Mouse (Mus musculus): Measurements from ENCODE around the gene Ncf1. TPM values are rescaled to one million over a fixed set of nuclear protein-coding genes. Genes with fewer than 3 reads are reported as not detected.

Ncf1 gene
- polyA plus RNA-seq, 1 experiment from 2014 or later = 3.1 TPM

GRCm38 (mm10) chr5:134251083-134251482, 21.7 kb upstream of the Ncf1 start:
- no peak for ATAC-seq (ENCODE audit: insufficient read depth, low FRiP score, low TSS enrichment)
- Histone ChIP-seq H3K9me3 (ENCODE audit: control insufficient read depth, low read length) (no peaks in the 10 kb centered on the region), H3K9ac (ENCODE audit: low read length) (no peak overlapping the region), H3K27ac (ENCODE audit: low read depth, low read length) (no peak overlapping the region), H3K4me1 (ENCODE audit: control insufficient read depth, insufficient read depth, low read length) (no peaks in the 10 kb centered on the region), H3K4me3 (ENCODE audit: low read depth, low read length) (no peak overlapping the region), H3K4me2 (ENCODE audit: low read depth) (no peak overlapping the region), H3K36me3 (ENCODE audit: control insufficient read depth, insufficient read depth, low read length) (peaks cover 48% of the 10 kb centered on the region), H3K27me3 (ENCODE audit: control insufficient read depth, insufficient read depth, low read length) (no peaks in the 10 kb centered on the region)
- 96% methylated on average over 4 of the region's 4 CpGs for WGBS
- no peak for DNase-seq (ENCODE audit: low spot score)

DNA sequence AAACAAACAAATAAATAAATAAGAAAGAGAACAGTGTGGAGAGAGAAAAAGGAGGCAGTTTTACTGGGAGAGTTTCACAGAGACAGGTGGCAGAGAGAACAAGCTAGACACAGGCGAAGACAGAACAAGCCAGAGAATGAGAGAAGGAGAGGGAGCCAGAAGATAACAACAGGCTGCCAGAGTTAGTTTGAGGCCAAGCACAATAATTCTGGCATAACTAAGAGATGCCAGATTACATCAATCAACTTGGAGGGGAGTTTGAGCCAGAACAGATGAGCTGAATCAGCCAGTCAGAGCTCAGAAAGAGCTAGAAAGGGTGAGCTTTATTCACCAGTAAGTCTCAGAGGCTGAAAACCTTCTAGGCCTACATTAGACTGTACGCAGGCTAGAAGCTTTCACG, 21.2 kb upstream of the Ncf1 start:
- H3K36me3 ChIP-seq (ENCODE audit: control insufficient read depth, insufficient read depth, low read length) = peaks cover 51% of the 10 kb centered on the region
- 89% methylated on average over 3 of the region's 3 CpGs for WGBS

DNA sequence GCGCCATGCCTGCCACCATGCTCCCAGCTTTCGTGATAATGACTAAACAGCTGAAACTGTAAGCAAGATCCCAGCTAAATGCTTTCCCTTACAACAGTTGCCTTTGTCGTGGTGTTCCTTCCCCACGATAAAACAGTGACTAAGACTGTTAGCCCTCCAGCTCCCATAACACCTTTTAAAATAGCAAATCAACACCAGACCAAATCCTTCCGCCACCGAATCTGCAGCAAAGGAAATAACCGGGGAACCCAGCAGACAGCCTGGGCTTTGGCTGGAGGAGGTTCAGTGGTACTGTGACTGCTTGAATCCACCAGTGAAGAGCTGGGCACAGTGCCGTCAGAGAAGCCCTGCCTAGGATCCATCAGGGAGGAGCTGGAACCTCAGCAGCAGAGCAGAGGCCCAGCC, 19.8 kb upstream of the Ncf1 start:
- ATAC-seq (ENCODE audit: insufficient read depth, low FRiP score, low TSS enrichment) (no peak), DNase-seq (ENCODE audit: low spot score) (no peak)
- 94% methylated on average over 8 of the region's 8 CpGs for WGBS
- Histone ChIP-seq H3K4me1 (ENCODE audit: control insufficient read depth, insufficient read depth, low read length) (no peaks in the 10 kb centered on the region), H3K4me2 (ENCODE audit: low read depth) (no peak overlapping the region), H3K4me3 (ENCODE audit: low read depth, low read length) (no peak overlapping the region), H3K9me3 (ENCODE audit: control insufficient read depth, low read length) (no peaks in the 10 kb centered on the region), H3K27ac (ENCODE audit: low read depth, low read length) (no peak overlapping the region), H3K36me3 (ENCODE audit: control insufficient read depth, insufficient read depth, low read length) (peaks cover 51% of the 10 kb centered on the region), H3K27me3 (ENCODE audit: control insufficient read depth, insufficient read depth, low read length) (no peaks in the 10 kb centered on the region), H3K9ac (ENCODE audit: low read length) (no peak overlapping the region)

More for the DNA sequence above, 21.2 kb upstream of the Ncf1 start:
- Histone ChIP-seq H3K9me3 (ENCODE audit: control insufficient read depth, low read length) (no peaks in the 10 kb centered on the region), H3K4me3 (ENCODE audit: low read depth, low read length) (no peak overlapping the region), H3K9ac (ENCODE audit: low read length) (no peak overlapping the region), H3K4me1 (ENCODE audit: control insufficient read depth, insufficient read depth, low read length) (no peaks in the 10 kb centered on the region), H3K27ac (ENCODE audit: low read depth, low read length) (no peak overlapping the region), H3K27me3 (ENCODE audit: control insufficient read depth, insufficient read depth, low read length) (no peaks in the 10 kb centered on the region), H3K4me2 (ENCODE audit: low read depth) (no peak overlapping the region)
- ATAC-seq (ENCODE audit: insufficient read depth, low FRiP score, low TSS enrichment) (no peak), DNase-seq (ENCODE audit: low spot score) (no peak)

DNA sequence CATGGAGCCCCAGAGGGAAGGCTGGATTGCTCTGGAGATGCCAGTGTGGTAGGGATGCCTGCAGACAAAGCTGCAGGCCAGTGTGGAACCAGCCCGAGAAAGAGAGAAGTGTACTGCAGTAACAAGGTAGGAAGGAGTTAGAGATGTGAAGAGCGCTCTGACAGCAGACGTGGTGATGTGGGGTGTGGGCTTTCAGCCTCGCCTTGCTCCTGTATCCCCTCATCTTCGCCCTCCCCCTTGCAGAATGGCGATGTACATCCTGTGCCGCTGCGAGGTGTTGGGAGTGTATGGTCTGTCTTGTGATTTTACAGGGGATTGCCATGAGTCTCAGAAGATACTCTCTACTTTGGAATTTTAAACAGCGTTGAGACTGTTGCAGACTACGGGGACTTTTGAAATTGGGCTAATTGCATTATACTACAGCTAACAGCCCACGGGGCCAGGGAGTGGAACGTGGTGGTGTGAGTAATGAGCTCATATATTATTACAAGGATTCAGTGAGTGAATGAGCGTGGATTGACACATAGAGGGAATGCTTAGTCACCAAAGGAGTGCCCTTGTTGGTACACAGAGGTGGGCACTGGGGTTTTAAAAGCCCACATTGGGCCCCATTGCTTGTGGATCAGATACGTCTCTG, 19.3 kb upstream of the Ncf1 start:
- DNase-seq (ENCODE audit: low spot score) (no peak), ATAC-seq (ENCODE audit: insufficient read depth, low FRiP score, low TSS enrichment) (no peak)
- no peaks in the 10 kb centered on the region for H3K27me3 ChIP-seq (ENCODE audit: control insufficient read depth, insufficient read depth, low read length)
- peaks cover 56% of the 10 kb centered on the region for H3K36me3 ChIP-seq (ENCODE audit: control insufficient read depth, insufficient read depth, low read length)
- H3K9me3 ChIP-seq (ENCODE audit: control insufficient read depth, low read length) = no peaks in the 10 kb centered on the region
- 95% methylated on average over 14 of the region's 14 CpGs for WGBS
- no peak overlapping the region for H3K27ac ChIP-seq (ENCODE audit: low read depth, low read length)
- H3K4me3 ChIP-seq (ENCODE audit: low read depth, low read length) = no peak overlapping the region
- no peak overlapping the region for H3K9ac ChIP-seq (ENCODE audit: low read length)
- no peak overlapping the region for H3K4me2 ChIP-seq (ENCODE audit: low read depth)
- no peaks in the 10 kb centered on the region for H3K4me1 ChIP-seq (ENCODE audit: control insufficient read depth, insufficient read depth, low read length)

GRCm38 (mm10) chr5:134246146-134246545, 16.7 kb upstream of the Ncf1 start:
- Histone ChIP-seq H3K9ac (ENCODE audit: low read length) (no peak overlapping the region), H3K4me2 (ENCODE audit: low read depth) (no peak overlapping the region), H3K4me3 (ENCODE audit: low read depth, low read length) (no peak overlapping the region), H3K36me3 (ENCODE audit: control insufficient read depth, insufficient read depth, low read length) (peaks cover 64% of the 10 kb centered on the region), H3K27me3 (ENCODE audit: control insufficient read depth, insufficient read depth, low read length) (no peaks in the 10 kb centered on the region), H3K4me1 (ENCODE audit: control insufficient read depth, insufficient read depth, low read length) (no peaks in the 10 kb centered on the region), H3K27ac (ENCODE audit: low read depth, low read length) (no peak overlapping the region), H3K9me3 (ENCODE audit: control insufficient read depth, low read length) (no peaks in the 10 kb centered on the region)
- DNase-seq (ENCODE audit: low spot score) (no peak), ATAC-seq (ENCODE audit: insufficient read depth, low FRiP score, low TSS enrichment) (no peak)
- WGBS = 95% methylated on average over 5 of the region's 5 CpGs

GRCm38 (mm10) chr5:134244890-134245289, 15.5 kb upstream of the Ncf1 start:
- H3K27ac ChIP-seq (ENCODE audit: low read depth, low read length) = no peak overlapping the region
- H3K4me1 ChIP-seq (ENCODE audit: control insufficient read depth, insufficient read depth, low read length) = no peaks in the 10 kb centered on the region
- no peak overlapping the region for H3K4me2 ChIP-seq (ENCODE audit: low read depth)
- no peaks in the 10 kb centered on the region for H3K27me3 ChIP-seq (ENCODE audit: control insufficient read depth, insufficient read depth, low read length)
- no peak for DNase-seq (ENCODE audit: low spot score)
- H3K4me3 ChIP-seq (ENCODE audit: low read depth, low read length) = no peak overlapping the region
- no peaks in the 10 kb centered on the region for H3K9me3 ChIP-seq (ENCODE audit: control insufficient read depth, low read length)
- no peak overlapping the region for H3K9ac ChIP-seq (ENCODE audit: low read length)
- WGBS = 91% methylated on average over 5 of the region's 5 CpGs
- no peak for ATAC-seq (ENCODE audit: insufficient read depth, low FRiP score, low TSS enrichment)
- peaks cover 76% of the 10 kb centered on the region for H3K36me3 ChIP-seq (ENCODE audit: control insufficient read depth, insufficient read depth, low read length)

GRCm38 (mm10) chr5:134243661-134244436, 14.4 kb upstream of the Ncf1 start:
- H3K9ac ChIP-seq (ENCODE audit: low read length) = no peak overlapping the region
- no peak overlapping the region for H3K27ac ChIP-seq (ENCODE audit: low read depth, low read length)
- no peak overlapping the region for H3K4me3 ChIP-seq (ENCODE audit: low read depth, low read length)
- DNase-seq (ENCODE audit: low spot score) (no peak), ATAC-seq (ENCODE audit: insufficient read depth, low FRiP score, low TSS enrichment) (no peak)
- H3K4me2 ChIP-seq (ENCODE audit: low read depth) = no peak overlapping the region
- H3K36me3 ChIP-seq (ENCODE audit: control insufficient read depth, insufficient read depth, low read length) = peaks cover 75% of the 10 kb centered on the region
- no peaks in the 10 kb centered on the region for H3K27me3 ChIP-seq (ENCODE audit: control insufficient read depth, insufficient read depth, low read length)
- no peaks in the 10 kb centered on the region for H3K4me1 ChIP-seq (ENCODE audit: control insufficient read depth, insufficient read depth, low read length)
- H3K9me3 ChIP-seq (ENCODE audit: control insufficient read depth, low read length) = no peaks in the 10 kb centered on the region
- 94% methylated on average over 26 of the region's 26 CpGs for WGBS

GRCm38 (mm10) chr5:134241831-134242230, 12.4 kb upstream of the Ncf1 start:
- WGBS = 82% methylated on average over 5 of the region's 5 CpGs
- Histone ChIP-seq H3K9me3 (ENCODE audit: control insufficient read depth, low read length) (no peaks in the 10 kb centered on the region), H3K4me1 (ENCODE audit: control insufficient read depth, insufficient read depth, low read length) (no peaks in the 10 kb centered on the region), H3K36me3 (ENCODE audit: control insufficient read depth, insufficient read depth, low read length) (peaks cover 76% of the 10 kb centered on the region), H3K9ac (ENCODE audit: low read length) (no peak overlapping the region), H3K27ac (ENCODE audit: low read depth, low read length) (no peak overlapping the region), H3K4me3 (ENCODE audit: low read depth, low read length) (no peak overlapping the region), H3K27me3 (ENCODE audit: control insufficient read depth, insufficient read depth, low read length) (no peaks in the 10 kb centered on the region), H3K4me2 (ENCODE audit: low read depth) (no peak overlapping the region)
- ATAC-seq (ENCODE audit: insufficient read depth, low FRiP score, low TSS enrichment) (no peak), DNase-seq (ENCODE audit: low spot score) (no peak)
